Mouse (Mus musculus) retina, postnatal 7 days (tissue): ENCODE data around the gene Amotl1.
"Not testable (repeated sequence)": the region's sequence is repeated elsewhere in the genome, so short reads cannot be mapped to it uniquely, and the experiment has no call there.

Experiments used
- DNase-seq: peaks from one replicate; pipeline ENCODE4 v3.0.0-alpha.2; 2012; ENCODE audit warnings: low read depth, low spot score

Gene Amotl1

DNA sequence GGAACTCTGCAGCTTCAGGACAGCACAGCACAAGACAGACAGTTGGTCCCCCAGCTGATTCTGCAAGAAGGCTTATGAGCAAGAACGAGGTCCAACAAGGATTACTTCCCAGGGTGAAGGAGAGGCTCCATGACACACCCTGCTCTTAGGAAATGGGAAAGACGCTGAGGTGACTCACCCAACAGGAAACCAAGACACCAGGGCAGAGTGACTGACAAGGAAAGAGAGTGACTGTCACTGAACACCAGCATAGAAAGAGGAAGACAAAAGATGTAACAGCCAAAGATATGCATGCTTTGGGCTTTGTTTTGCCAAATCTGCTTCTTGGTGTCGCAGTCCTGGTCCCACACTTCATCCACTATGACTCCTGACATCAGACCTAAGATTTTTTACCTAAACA lies 40.5 kb downstream of the Amotl1 start:
- DNase-seq: no peak

DNA sequence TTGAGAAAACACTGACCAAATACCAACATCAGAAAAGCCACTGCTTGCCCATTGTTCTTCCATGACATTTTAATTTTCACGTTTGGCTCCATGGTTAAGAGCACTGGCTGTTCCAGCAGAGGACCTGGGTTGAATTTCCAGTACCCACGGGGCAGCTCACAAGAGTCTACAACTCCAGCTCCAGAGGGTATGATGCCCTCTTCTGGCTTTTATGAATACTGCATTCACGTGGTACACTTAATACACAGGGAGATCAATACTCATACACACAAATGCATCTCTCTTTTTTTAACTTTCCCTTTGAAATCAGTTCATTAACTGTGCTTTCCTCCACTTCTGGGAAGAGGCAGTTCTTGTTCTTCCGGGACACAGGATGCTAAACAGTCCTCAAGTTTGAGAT lies 41.4 kb downstream of the Amotl1 start:
- DNase-seq: no peak

DNA sequence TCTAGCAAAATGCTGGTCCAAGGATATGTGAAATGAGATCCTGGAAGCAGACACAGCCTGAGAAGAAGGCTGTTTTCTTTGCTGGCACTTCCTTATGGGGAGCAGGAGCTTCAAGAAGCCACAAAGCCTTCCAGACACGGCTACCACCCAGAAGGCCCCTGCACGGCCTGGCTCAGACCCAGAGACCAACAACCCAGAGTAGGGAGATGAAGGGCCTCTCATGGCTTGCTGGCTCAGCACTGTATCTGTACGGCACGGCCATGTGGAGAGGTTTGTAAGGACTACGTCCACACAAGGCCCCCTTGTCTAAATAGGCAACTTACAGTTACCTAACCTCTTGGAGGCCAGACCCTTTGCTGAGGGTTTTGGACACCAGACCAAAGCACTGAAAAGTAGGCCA lies 45.1 kb downstream of the Amotl1 start:
- DNase-seq: no peak

DNA sequence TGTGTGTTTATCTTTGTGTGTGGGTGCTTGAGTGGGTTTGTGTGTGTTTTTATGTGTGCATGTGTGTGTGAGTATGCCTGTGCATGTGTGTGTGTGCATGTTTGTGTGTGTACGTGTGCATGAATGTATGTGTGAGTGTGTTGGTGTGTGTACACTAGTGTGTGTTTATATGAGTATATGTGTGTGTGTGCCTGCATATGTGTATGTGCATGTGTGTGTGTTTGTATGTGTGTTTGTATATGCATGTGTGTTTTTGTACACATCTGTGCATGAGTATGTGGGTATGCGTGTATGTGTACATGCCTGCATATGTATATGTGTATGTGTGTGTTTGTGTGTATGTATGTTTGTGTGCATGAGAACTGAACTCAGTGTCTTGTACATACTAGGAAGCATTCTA lies 46.7 kb downstream of the Amotl1 start:
- DNase-seq: no peak

DNA sequence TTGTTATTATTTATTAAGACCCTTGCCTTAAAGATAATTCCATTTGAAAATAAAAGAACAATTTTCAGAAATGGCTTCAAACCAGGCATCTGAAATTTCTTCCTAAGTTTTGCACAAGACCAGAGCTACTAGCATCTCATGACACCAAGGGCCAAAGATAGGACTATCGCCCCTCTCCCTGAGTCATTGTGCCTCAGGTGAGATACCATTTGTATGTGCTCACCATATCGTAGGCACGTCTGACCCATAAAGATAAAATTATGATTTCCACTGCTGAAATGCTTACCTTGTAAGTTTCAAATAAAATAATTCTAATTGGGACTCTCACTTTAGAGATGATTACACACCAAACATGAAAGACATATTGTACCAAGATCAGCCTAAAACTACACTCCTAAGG lies 47.4 kb downstream of the Amotl1 start:
- DNase-seq: no peak

DNA sequence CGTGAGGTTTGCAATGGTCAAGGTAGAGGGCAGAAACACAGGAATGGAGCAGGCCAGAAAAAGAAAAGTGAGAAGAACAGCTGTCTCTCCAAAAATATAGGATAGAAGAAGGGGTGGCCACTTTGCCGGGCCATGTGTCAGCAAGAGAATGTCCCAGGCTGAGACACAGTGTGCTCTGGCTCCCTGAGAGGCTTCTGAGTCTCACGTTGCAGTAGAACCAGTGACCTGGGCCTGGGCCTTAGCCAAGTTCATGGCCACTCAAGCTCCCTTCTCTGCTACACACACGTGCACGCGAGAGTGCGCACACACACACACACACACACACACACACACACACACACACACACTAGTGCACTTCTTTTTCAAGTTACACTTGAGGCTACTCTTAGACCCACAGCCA lies 48.0 kb downstream of the Amotl1 start:
- DNase-seq: no peak

DNA sequence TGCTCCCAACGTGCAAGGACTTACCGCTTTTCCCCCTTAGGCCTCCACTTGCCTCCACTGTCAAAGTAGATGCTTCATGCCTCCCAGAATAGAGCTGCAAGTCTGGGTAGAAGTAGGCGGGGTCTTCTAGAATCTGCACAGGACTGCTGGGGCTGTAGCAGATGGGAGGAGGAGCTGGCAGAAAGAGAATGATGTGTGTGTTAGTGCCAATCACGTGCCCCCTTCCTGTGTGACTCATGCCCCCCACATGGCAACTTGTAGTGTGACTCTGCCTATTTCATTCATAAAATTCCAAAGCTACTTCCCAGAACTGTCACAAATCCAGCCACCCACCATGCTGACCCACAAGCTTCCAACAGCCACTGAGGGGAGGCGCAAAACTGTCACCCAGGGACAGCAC lies 48.4 kb downstream of the Amotl1 start:
- no peak for DNase-seq

DNA sequence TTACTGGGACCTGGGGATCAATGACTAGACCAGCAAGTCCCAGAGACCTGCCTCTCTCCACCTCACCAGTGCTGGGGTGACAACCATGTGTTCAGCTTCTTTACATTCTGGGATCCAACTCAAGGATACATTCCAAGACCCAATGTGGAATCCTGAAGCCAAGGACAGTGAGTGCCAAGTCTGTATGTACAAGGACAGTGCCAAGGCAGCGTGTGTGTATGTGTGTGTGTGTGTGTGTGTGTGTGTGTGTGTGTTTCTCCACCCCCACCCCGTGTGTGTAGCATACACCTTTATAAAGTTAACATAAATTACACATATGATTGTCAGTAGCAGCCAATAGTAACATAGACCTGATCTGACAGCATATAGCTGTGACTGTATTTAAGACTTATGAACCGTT lies 49.0 kb downstream of the Amotl1 start:
- DNase-seq: no peak

DNA sequence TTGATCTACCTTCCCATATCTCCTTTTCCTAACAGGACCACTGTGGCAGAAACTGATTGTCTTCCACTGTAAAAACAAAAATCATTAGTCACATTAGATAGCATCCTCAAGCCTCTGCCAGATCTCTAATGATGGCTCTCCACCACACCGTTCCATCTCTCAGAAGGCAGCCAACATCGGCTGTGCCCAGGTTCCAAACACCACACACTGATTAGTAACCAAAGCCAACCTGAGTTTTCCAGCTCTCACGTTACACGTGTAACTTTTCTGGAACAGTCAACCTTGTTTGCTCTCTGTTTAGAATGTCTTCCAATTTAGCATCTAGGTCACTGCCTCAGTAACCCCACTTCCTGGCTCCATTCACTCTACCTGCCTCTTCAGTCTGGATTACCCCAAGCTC lies 51.0 kb downstream of the Amotl1 start:
- DNase-seq: no peak

DNA sequence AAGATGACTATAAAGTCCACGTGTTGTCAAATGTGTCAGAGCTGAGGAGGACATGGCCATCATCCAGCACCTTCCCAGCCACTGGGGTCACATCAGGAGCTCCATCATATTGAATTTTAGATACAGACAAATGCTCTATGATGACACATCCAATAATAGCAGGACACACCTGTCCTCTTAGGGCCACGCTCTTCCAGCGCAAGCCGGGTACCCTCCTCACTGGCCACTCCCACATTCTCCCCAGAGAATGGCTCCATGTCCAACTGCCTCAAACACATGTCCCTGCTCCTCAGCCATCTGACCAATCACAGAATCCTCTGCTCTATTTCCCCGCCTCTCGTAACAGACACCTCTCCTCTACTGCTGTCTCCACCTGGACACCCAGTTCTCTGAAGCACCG lies 54.2 kb downstream of the Amotl1 start:
- no peak for DNase-seq

DNA sequence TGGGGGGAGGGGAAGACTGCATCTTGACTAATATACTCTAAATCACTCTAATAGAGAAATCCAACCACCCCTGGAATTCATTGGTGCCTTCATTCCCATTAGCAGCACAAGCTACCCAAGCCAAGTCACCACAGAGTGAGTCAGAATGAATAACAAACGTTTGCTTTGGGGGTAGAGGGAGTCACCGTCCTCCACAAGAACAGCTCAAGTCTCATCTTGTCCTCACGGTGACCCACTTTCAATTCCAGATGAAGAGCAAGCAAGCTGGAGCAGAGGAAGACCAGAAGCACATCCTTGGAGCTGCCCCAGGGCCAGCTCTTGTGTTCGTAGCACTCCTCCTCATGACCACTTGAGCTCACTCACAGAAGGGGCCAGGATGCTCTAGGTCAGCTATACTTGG lies 56.2 kb downstream of the Amotl1 start:
- no peak for DNase-seq

DNA sequence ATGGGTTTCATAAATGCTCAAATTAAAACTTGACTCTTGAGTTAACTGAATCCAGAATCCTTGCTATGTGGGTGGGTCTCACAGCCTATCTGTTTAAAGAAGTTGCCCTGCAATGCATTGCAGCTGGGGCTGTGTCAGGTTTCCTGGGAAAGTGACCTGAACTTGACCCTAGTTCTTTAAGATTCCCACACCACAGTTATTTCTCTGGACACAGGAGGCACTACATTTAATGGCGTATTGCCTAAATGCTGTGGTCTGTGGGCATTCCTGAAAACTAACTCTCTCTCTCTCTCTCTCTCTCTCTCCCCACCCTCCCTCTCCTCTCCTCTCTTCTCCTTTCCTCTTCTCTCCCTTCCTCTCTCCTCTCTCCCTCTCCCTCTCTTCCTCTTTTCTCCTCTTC lies 59.2 kb downstream of the Amotl1 start:
- no peak for DNase-seq

DNA sequence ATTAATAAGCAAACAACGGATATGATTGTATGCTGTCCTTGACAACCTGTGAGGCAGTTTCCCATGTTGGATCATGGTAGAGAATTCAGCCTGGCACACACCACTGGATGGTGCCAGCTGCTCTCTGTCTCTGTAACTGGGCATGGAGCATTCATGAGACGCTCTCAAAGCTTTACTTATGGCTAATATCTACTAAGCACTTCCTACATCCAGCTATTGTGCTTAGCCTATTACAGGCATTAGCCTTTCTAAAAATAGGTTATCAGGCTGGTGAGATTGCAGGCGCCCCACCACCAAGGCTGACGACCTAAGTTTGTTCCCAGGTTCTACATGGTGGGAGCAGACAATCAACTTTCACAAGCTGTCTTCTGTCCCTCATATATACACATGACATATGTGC lies 65.9 kb downstream of the Amotl1 start:
- peak; percentile 46 for DNase-seq

DNA sequence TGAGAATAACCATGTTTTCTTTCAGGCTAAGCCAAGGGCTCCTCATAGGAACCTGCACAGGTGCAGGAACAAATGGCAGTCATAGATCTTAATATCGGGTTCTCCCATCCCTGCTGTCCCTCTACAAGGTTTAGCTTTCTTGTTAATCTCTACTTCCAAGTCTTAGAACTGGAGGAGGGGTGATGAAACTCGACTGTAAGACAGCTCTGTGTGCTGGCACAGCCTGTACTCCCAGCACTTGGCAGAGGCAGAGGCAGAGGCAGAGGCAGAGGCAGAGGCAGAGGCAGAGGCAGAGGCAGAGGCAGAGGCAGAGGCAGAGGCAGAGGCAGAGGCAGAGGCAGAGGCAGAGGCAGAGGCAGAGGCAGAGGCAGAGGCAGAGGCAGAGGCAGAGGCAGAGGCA lies 68.5 kb downstream of the Amotl1 start:
- not testable (repeated sequence) for DNase-seq

DNA sequence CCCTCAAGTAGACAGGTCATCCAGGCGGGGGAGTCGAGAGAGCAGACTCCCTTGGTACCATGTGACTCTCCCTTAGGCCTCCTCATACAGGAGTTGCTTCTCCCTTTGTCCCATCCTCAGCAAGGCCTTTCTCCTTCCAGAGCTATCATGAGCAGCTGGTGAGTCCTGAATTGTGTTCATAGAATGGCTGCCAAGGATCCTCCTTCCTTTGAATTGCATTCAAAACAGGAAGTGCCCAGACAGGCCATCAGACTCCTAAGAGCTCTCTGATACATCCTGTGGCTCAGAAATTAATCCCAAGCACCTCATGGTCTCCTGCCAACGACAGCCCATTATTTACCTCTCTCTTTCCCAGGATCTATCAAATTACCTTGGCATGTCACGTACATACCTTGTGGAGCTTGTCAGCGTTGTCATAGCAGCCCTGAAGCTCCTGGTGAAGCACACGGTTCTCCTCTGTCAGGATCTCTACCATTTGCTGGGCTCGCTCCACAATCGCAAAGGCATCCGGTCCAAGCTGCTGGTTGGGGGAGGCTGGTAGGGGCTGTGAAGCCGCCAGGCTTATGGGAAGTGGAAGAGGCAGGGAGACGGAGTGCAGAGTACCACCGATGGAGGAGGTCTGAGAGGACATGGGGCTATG lies 70.0 kb downstream of the Amotl1 start:
- DNase-seq: no peak

DNA sequence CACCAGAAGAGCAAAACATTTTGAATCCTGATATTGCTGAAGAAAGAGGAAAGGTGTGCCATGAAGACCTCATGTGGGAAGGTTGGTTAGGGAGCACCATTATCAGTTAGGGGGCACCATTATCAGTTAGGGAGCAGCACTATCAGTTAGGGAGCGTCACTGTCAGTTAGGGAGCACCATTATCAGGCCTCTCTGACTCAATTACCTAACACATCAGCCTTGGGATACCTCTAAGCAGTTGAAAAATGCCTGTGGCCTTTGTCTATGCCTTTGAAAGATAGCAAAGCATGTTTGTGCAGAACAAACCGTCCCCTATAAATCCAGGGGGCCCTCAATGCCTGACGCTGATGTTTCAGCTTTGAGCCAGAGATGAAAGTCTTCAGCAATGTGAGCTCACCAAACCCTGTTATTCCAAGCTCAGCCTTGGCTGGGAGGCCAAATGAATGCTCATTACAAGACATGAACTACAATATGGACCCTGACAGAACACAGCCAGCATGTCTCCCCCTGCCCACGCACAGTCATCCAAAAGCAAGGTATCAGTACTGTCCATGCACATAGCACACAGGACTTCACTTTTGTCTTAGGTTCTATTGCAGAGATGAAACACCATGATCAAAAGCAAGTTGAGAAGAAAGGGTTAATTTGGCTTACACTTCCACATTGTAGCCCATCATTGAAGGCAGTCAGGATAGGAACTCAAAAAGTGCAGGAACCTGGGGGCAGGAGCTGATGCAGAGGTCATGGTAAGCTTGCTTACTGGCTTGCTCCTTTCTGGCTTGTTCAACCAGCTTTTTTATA lies 75.5 kb downstream of the Amotl1 start:
- no peak for DNase-seq

DNA sequence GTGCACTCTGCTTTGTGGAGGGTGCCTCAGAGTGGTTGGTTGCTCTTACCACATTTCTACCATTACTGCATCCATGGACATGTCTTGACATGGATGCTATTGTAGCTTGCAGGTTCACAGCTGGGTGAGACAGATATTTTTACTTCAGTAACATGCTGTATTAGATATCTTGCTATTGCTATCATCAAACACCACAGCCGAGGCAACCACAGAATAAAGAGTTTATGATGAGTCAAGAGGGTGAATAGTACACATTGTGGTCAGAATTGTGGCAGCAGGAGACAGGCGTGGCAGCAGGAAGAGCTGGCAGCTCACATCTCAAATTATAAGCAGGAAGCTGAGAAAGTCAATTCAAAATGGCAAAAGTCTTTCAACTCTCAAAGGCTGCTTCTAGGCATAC lies 76.4 kb downstream of the Amotl1 start:
- no peak for DNase-seq

DNA sequence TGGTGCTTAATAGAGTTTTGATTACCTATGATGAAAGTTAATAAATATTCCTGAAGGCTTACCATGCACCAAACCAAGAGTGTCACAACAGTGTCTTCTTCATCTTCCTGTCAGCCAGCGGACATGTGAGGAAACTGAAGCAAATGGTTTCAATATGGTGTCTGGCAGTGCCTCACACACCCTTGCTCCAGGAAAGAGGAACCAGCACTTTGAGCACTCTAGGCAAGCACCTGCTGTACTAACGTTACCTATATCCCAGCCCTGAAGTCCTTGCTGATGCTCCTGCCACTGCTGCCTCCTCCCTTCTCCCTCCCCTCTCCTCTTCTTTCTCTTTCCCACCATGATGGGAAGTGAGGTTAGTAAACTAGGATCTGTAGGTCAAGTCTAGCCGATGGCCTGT lies 80.4 kb downstream of the Amotl1 start:
- no peak for DNase-seq

DNA sequence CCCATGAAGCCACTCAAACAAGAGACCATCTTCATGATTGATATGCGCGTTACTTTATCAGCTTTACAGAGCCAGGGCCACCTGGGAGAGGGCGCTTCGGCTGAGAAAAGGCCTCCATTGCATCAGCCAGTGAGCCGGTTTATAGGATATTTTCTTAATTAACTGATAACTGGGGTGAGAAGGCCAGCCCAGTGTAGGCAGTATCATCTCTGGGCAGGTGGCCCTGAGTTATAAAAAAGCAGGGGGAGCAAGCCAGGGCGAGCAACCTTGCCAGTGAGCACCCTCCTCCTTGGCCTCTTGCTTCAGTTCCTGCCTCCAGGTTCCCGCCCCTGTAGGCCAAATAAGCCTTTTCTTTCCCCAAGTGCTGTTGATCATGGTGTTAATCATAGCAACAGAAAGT lies 81.5 kb downstream of the Amotl1 start:
- no peak for DNase-seq

DNA sequence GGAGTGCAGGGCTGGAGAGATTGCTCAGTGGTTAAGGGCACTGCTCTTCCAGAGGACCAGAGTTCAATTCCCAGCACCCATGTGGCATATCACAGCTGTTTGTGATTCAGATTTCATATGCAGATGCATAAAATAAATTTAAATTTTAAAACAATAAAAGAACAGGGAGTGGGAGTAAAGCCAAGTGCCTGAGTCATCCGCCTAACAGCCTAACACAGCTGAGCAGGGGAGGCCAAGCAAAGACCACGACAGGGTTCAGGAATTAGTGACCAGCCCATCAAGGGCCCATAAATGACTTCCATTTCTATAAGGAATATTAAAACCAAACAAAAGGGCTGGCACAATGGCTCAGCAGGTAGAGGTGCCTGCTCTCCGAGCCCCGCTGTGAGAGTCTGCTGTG lies 84.3 kb downstream of the Amotl1 start:
- DNase-seq: no peak

DNA sequence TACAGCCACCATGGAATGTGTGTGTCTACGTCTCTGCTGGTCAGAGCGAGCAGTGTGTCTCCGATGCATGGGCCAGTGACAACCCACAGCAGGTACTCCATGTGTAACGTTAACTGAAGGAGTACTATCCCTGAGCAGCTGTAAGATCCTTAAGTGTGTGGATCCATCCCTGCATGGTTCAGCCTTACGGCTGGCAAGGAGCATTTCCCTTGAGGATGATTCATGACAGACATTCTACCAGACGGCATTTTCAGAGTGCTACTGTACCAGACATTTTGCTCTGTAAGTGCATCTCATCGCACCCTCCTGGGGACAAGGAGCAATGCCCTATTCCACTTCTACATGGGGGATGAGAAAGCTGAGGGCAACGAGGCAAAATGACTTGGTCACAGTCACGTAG lies 84.9 kb downstream of the Amotl1 start:
- DNase-seq: no peak

DNA sequence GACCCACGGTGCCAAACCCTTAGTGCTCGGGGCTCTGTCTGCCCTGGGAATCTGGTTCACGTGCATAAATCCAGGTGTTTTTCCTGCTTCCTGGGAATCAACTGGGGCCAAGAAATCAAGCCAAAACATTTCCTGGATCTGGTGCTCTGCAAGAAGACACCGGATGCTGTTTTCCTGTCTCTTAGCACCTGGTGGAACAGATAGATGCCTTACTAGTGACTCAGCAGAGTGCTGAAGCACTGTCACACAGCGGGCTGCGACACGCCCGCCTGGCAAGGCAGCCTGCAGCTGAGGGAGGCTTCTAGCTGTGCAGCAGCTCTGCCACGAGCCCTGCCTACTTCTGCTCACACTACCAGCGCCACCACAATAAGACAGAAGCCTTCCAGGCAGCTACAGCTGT lies 85.4 kb downstream of the Amotl1 start:
- DNase-seq: no peak

DNA sequence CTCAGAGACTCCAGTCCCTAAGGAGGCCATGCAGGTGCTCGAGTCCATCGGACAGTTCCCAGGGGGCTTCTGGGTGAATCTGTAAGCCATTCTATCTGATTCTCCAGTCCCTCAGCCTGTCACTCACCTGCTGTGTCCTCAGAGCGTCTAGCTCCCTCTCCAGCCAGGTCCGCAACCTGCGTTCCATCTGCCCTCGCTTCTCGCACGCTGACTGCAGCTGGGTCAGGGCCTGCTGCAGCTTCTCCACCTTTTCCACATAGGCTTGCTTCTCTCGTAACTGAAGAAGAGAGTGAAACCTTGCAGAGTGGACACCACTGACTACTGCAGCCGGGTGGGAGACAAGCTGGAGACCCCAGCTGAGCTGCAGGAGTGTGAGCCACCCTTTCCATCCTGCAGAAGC lies 86.5 kb downstream of the Amotl1 start:
- no peak for DNase-seq

DNA sequence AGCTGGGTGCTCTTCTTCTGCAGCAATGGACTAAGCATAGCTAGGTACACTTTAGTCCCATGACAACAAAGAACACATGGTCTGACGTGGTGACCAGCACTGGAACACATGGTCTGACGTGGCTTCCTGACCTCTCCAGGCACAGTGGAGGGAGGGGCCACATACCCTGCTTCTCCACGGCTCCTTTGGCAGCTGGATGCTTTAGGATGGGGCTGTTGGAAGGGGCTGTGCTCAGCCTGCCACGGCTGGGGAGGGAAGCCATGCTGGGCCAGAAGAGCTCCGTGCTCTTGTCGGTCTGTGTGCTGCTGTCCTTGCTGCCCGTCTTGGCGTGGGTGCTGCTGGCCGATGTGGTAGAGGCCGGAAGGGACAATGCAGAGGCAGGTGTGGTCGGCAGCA lies 96.5 kb downstream of the Amotl1 start:
- DNase-seq: no peak
